In the genomic region with DNA sequence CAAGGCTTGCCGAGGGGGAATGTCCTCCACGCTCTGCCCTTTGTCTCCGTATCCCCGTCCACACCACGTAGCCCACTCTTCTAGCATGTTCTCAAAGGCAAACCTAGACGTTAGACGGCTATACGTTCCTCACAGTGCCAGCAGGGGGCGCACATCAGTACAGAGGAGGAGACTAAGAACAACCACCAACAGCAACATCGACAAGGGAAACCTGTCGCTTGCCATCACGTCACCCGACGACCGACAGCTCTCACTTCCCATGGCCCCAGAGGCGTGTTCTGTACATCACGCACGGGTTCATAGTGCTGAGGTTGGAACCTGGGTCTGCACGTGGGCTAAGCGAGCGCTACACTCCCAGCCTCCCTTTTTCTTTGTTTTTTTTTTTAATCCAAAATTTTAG, we compare ENCODE assay signal across 9 mouse cellular contexts.
A peak's percentile ranks its signal among the peaks of the same experiment; 100 is the strongest.
DNase-seq lines count a peak whose midpoint lies in the region; ATAC-seq lines count a peak whose summit lies in the region.
"Had no signal": no experiment of that assay in that cellular context is flagged by ENCODE, and none has a peak within 500 bp of the region (broad histone marks: within the 10 kb centered on the region; RNA-seq: fewer than 3 reads in every experiment).

No protein-coding gene starts in this region.

- no peak for ATAC-seq in forebrain, embryonic 14.5 days
- ATAC-seq in forebrain, embryonic 12.5 days (ENCODE audit: low FRiP score): no peak
- no peak for ATAC-seq in midbrain, embryonic 14.5 days (ENCODE audit: low FRiP score, low TSS enrichment)
- no peak for ATAC-seq in midbrain, embryonic 11.5 days (ENCODE audit: low FRiP score)
- ATAC-seq in erythroblast, adult 5-6 weeks (replicated peaks; ENCODE audit: low FRiP score, poor library complexity, severe bottlenecking): no peak

- H3K9me3 ChIP-seq in forebrain, embryonic 14.5 days (replicated peaks; ENCODE audit: control insufficient read depth, low read length): no peaks in the 10 kb centered on the region
- H3K9me3 ChIP-seq in forebrain, embryonic 12.5 days: no peaks in the 10 kb centered on the region
- H3K9me3 ChIP-seq in midbrain, embryonic 14.5 days (ENCODE audit: control insufficient read depth, low read length): no peaks in the 10 kb centered on the region
- no peaks in the 10 kb centered on the region for H3K9me3 ChIP-seq in midbrain, embryonic 11.5 days (ENCODE audit: control insufficient read depth, low read length)

- H3K4me1 ChIP-seq in forebrain, embryonic 14.5 days (ENCODE audit: control insufficient read depth, insufficient read depth, low read length): peaks cover 10% of the 10 kb centered on the region
- H3K4me1 ChIP-seq in forebrain, embryonic 12.5 days: peaks cover 17% of the 10 kb centered on the region
- peaks cover 11% of the 10 kb centered on the region for H3K4me1 ChIP-seq in midbrain, embryonic 14.5 days (ENCODE audit: control insufficient read depth, insufficient read depth, low read length)
- peaks cover 15% of the 10 kb centered on the region for H3K4me1 ChIP-seq in midbrain, embryonic 11.5 days (ENCODE audit: control insufficient read depth, insufficient read depth, low read length)

- H3K27me3 ChIP-seq in forebrain, embryonic 14.5 days (replicated peaks; ENCODE audit: control insufficient read depth, insufficient read depth, low read length): no peaks in the 10 kb centered on the region
- no peaks in the 10 kb centered on the region for H3K27me3 ChIP-seq in forebrain, embryonic 12.5 days
- no peaks in the 10 kb centered on the region for H3K27me3 ChIP-seq in midbrain, embryonic 14.5 days (ENCODE audit: control insufficient read depth, insufficient read depth, low read length)
- no peaks in the 10 kb centered on the region for H3K27me3 ChIP-seq in midbrain, embryonic 11.5 days (ENCODE audit: control insufficient read depth, insufficient read depth, low read length)
- H3K27me3 ChIP-seq in splenic B cell, adult 2 months (ENCODE audit: control insufficient read depth, insufficient read depth, low read length, poor library complexity, severe bottlenecking): no peaks in the 10 kb centered on the region

- no peak overlapping the region for H3K4me3 ChIP-seq in forebrain, embryonic 14.5 days (ENCODE audit: low read depth, low read length)
- no peak overlapping the region for H3K4me3 ChIP-seq in forebrain, embryonic 12.5 days (replicated peaks)
- no peak overlapping the region for H3K4me3 ChIP-seq in midbrain, embryonic 14.5 days (replicated peaks; ENCODE audit: low read depth, low read length)
- H3K4me3 ChIP-seq in midbrain, embryonic 11.5 days (ENCODE audit: low read depth, low read length): no peak overlapping the region

- no peaks in the 10 kb centered on the region for H3K36me3 ChIP-seq in forebrain, embryonic 14.5 days (ENCODE audit: control insufficient read depth, insufficient read depth, low read length)
- no peaks in the 10 kb centered on the region for H3K36me3 ChIP-seq in forebrain, embryonic 12.5 days (replicated peaks)
- H3K36me3 ChIP-seq in midbrain, embryonic 14.5 days (ENCODE audit: control insufficient read depth, insufficient read depth, low read length): 0 out of 2 replicates have a peak, but pooled peaks cover 3% of the 10 kb centered on the region
- no peaks in the 10 kb centered on the region for H3K36me3 ChIP-seq in midbrain, embryonic 11.5 days (ENCODE audit: control insufficient read depth, insufficient read depth, low read length)
- H3K36me3 ChIP-seq in splenic B cell, adult 2 months (ENCODE audit: control insufficient read depth, insufficient read depth, low read length, poor library complexity, severe bottlenecking): no peaks in the 10 kb centered on the region

- H3K9ac ChIP-seq in forebrain, embryonic 14.5 days (ENCODE audit: low read length): no peak overlapping the region
- no peak overlapping the region for H3K9ac ChIP-seq in forebrain, embryonic 12.5 days
- no peak overlapping the region for H3K9ac ChIP-seq in midbrain, embryonic 14.5 days (replicated peaks; ENCODE audit: low read length)
- no peak overlapping the region for H3K9ac ChIP-seq in midbrain, embryonic 11.5 days (ENCODE audit: low read length)

- 63% methylated on average over 21 of the region's 21 CpGs for WGBS in forebrain, embryonic 14.5 days
- WGBS in forebrain, embryonic 12.5 days: 68% methylated on average over 21 of the region's 21 CpGs
- 61% methylated on average over 21 of the region's 21 CpGs for WGBS in midbrain, embryonic 14.5 days
- 65% methylated on average over 21 of the region's 21 CpGs for WGBS in midbrain, embryonic 11.5 days

- H3K27ac ChIP-seq in forebrain, embryonic 14.5 days (ENCODE audit: low read depth, low read length): no peak overlapping the region
- no peak overlapping the region for H3K27ac ChIP-seq in forebrain, embryonic 12.5 days
- H3K27ac ChIP-seq in midbrain, embryonic 14.5 days (replicated peaks; ENCODE audit: low read depth, low read length): no peak overlapping the region
- no peak overlapping the region for H3K27ac ChIP-seq in midbrain, embryonic 11.5 days (ENCODE audit: low read depth, low read length)

- H3K4me2 ChIP-seq in forebrain, embryonic 14.5 days (ENCODE audit: low read length): no peak overlapping the region
- no peak overlapping the region for H3K4me2 ChIP-seq in forebrain, embryonic 12.5 days
- no peak overlapping the region for H3K4me2 ChIP-seq in midbrain, embryonic 14.5 days (ENCODE audit: low read length)
- no peak overlapping the region for H3K4me2 ChIP-seq in midbrain, embryonic 11.5 days
- H3K4me2 ChIP-seq: heart, embryonic 11.5 days had no signal

- DNase-seq in forebrain, embryonic 14.5 days (ENCODE audit: low spot score): peak; percentile 30
- DNase-seq in midbrain, embryonic 14.5 days: peak; percentile 39
- DNase-seq in midbrain, embryonic 11.5 days (ENCODE audit: low spot score, missing footprints): no peak
- DNase-seq in brain, adult 2 months (ENCODE audit: low read depth, low spot score): peak; percentile 41
- peak; percentile 53 for DNase-seq in splenic B cell, adult 2 months (ENCODE audit: low read depth, low spot score)
- no peak for DNase-seq in kidney, adult 8-10 months

Comparison
In these comparisons a context has a peak if more than half of its experiments do, and no peak if none do; other contexts are left out.
1. DNase-seq: peak in forebrain, embryonic 14.5 days (single experiment), midbrain, embryonic 14.5 days (single experiment), brain, adult 2 months (single experiment) and splenic B cell, adult 2 months (single experiment); none in midbrain, embryonic 11.5 days (single experiment) and kidney, adult 8-10 months (0 of 2).